Mouse (Mus musculus) forebrain, embryonic 11.5 days (tissue): ENCODE results near the gene Hnrnpul2. TPM values are rescaled to one million over a fixed set of nuclear protein-coding genes. Genes with fewer than 3 reads are reported as not detected.
"Not testable (repeated sequence)": the region's sequence is repeated elsewhere in the genome, so short reads cannot be mapped to it uniquely, and the experiment has no call there.

ENCODE experiments used
- ATAC-seq: fragments of 200-750 bp; cut with Nextera tagmentation; replicated peaks from 2 replicates; pipeline ENCODE4 v1.8.0; 2017; ENCODE audit warnings: moderate TSS enrichment; ENCODE audit not compliant: low FRiP score
- DNase-seq: peaks from one replicate; pipeline ENCODE4 v3.0.0-alpha.2; 2017; ENCODE audit warnings: low spot score
- H3K27ac ChIP-seq: fragments of 300-500 bp; sonication (generic); 2 replicates; pipeline ENCODE4 v1.5.1; 2014; ENCODE audit warnings: low read depth, low read length
- H3K27me3 ChIP-seq: fragments of 300-500 bp; sonication (generic); 2 replicates; pipeline ENCODE4 v1.6.1; 2014; ENCODE audit warnings: mild to moderate bottlenecking, low read length, mixed read lengths; ENCODE audit not compliant: control insufficient read depth, insufficient read depth
- H3K36me3 ChIP-seq: fragments of 300-500 bp; sonication (generic); 2 replicates; pipeline ENCODE4 v1.6.1; 2014; ENCODE audit warnings: mild to moderate bottlenecking, low read length, moderate library complexity, mixed read lengths; ENCODE audit not compliant: control insufficient read depth, insufficient read depth
- H3K4me1 ChIP-seq: fragments of 300-500 bp; sonication (generic); replicated peaks from 2 replicates; pipeline ENCODE4 v1.6.1; 2014; ENCODE audit warnings: low read length, mixed read lengths; ENCODE audit not compliant: control insufficient read depth, insufficient read depth
- H3K4me2 ChIP-seq: fragments of 300-500 bp; sonication (generic); 2 replicates; pipeline ENCODE4 v1.6.1; 2014; ENCODE audit warnings: low read depth, mild to moderate bottlenecking, low read length, moderate library complexity, mixed read lengths; ENCODE audit not compliant: severe bottlenecking
- H3K4me3 ChIP-seq: fragments of 300-500 bp; sonication (generic); 2 replicates; pipeline ENCODE4 v1.5.1; 2014; ENCODE audit warnings: low read depth, low read length
- H3K9ac ChIP-seq: fragments of 300-500 bp; sonication (generic); 2 replicates; pipeline ENCODE4 v1.6.1; 2014; ENCODE audit warnings: low read length
- H3K9me3 ChIP-seq: fragments of 300-500 bp; sonication (generic); 2 replicates; pipeline ENCODE4 v1.6.1; 2016; ENCODE audit warnings: low read length, mixed read lengths; ENCODE audit not compliant: control insufficient read depth
- WGBS: fragments of 180-500 bp; shearing (Covaris S2); extraction: QIAGEN DNeasy Blood & Tissue Kit; methylation state at CpG from one replicate; pipeline ENCODE4 v1.1.7; 2014; 5-methylcytosine and 5-hydroxymethylcytosine counted together
- polyA plus RNA-seq: library from polyadenylated mRNA; unstranded; fragments of >200 nt; fragmentation: Nextera tagmentation; extraction: Ambion mirVana; gene quantifications from 2 replicates; pipeline ENCODE4 v1.2.1, GENCODE M21; 2014

Gene Hnrnpul2
- polyA plus RNA-seq, 1 experiment from 2014 or later = 7.8 TPM

- no peak overlapping the region for H3K27ac ChIP-seq
- no peaks in the 10 kb centered on the region for H3K27me3 ChIP-seq
- no peaks in the 10 kb centered on the region for H3K36me3 ChIP-seq
- WGBS = 87% methylated on average over 3 of the region's 3 CpGs
- no peak overlapping the region for H3K9ac ChIP-seq
- no peak for DNase-seq
- no peak overlapping the region for H3K4me3 ChIP-seq
- no peaks in the 10 kb centered on the region for H3K4me1 ChIP-seq
- no peak overlapping the region for H3K4me2 ChIP-seq
- no peaks in the 10 kb centered on the region for H3K9me3 ChIP-seq
- no peak for ATAC-seq
Observed at GRCm38 (mm10) chr19:8853117-8853516, 33.3 kb downstream of the Hnrnpul2 start.

DNA sequence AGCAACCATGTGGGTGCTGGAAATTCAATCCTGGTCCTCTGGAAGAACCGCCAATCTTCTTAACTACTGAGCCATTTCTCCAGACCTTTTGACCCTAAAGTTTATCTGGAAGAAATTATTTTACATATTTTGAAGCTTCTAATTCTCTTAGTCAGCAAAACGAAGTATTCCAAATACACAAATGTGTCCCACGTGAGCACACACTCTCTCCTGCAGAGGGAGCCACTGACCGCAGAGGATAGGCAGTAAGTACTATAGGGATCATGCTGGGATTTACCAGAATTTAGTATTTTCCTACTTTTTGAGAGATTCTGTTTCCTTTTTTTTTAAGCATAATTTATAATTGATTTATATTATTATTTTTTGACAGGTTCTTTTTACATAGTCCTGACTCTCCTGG lies 37.9 kb downstream of the Hnrnpul2 start:
- no peak overlapping the region for H3K4me2 ChIP-seq
- WGBS = 46% methylated on average over 4 of the region's 4 CpGs
- H3K4me1 ChIP-seq = no peaks in the 10 kb centered on the region
- H3K9me3 ChIP-seq = no peaks in the 10 kb centered on the region
- H3K4me3 ChIP-seq = no peak overlapping the region
- H3K36me3 ChIP-seq = no peaks in the 10 kb centered on the region
- no peak overlapping the region for H3K27ac ChIP-seq
- no peak for DNase-seq
- H3K9ac ChIP-seq = no peak overlapping the region
- H3K27me3 ChIP-seq = no peaks in the 10 kb centered on the region
- ATAC-seq = no peak

- ATAC-seq = no peak
- Histone ChIP-seq H3K36me3 (no peaks in the 10 kb centered on the region), H3K4me3 (no peak overlapping the region), H3K27ac (no peak overlapping the region), H3K4me1 (no peaks in the 10 kb centered on the region), H3K9me3 (no peaks in the 10 kb centered on the region), H3K4me2 (no peak overlapping the region), H3K9ac (no peak overlapping the region), H3K27me3 (no peaks in the 10 kb centered on the region)
- WGBS = 31% methylated on average over 1 of the region's 1 CpGs
- no peak for DNase-seq
Observed at GRCm38 (mm10) chr19:8859018-8859417, 39.2 kb downstream of the Hnrnpul2 start.

GRCm38 (mm10) chr19:8864265-8864664 lies 44.5 kb downstream of the Hnrnpul2 start:
- H3K27me3 ChIP-seq = no peaks in the 10 kb centered on the region
- no peak overlapping the region for H3K4me2 ChIP-seq
- ATAC-seq (no peak), DNase-seq (no peak)
- 84% methylated on average over 6 of the region's 6 CpGs for WGBS
- no peaks in the 10 kb centered on the region for H3K36me3 ChIP-seq
- no peak overlapping the region for H3K27ac ChIP-seq
- H3K9ac ChIP-seq = no peak overlapping the region
- H3K4me3 ChIP-seq = no peak overlapping the region
- H3K4me1 ChIP-seq = no peaks in the 10 kb centered on the region
- no peaks in the 10 kb centered on the region for H3K9me3 ChIP-seq

- Histone ChIP-seq H3K4me3 (peak overlapping the region; percentile 96; the same call in 1 of the 2 replicates), H3K9ac (peak overlapping the region; percentile 60)
- not testable (repeated sequence) for H3K4me1 ChIP-seq, H3K9me3 ChIP-seq, DNase-seq, H3K27me3 ChIP-seq, H3K4me2 ChIP-seq, H3K36me3 ChIP-seq, H3K27ac ChIP-seq, ATAC-seq
- WGBS = 81% methylated on average over 3 of the region's 3 CpGs
Observed at GRCm38 (mm10) chr19:8870381-8870780, 50.6 kb downstream of the Hnrnpul2 start.

DNA sequence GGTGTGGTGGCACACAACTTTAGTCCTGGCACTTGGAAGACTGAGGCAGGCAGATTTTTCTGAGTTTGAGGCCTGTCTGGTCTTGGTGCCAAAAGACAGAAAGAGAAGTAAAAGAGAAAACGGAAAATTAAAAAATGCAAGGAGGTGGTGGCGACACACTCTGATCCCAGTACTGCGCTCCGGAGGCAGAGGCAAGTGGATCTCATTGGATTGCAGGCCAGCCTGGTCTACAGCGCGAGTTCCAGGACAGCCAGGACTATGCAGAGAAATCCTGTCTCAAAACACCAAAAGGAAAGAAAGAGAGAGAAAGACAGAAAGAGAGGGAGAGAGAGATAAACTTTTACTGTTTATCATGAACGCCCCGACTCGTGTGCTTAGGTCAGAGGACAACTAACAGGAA lies 51.0 kb downstream of the Hnrnpul2 start:
- Histone ChIP-seq H3K4me1 (peaks cover 7% of the 10 kb centered on the region; the same call in 1 of the 2 replicates), H3K36me3 (peaks cover 4% of the 10 kb centered on the region; the same call in 1 of the 2 replicates), H3K27ac (no peak overlapping the region; the same call in 1 of the 2 replicates), H3K27me3 (no peaks in the 10 kb centered on the region), H3K9ac (peak overlapping the region; percentile 60), H3K4me3 (peak overlapping the region; percentile 96), H3K4me2 (peak overlapping the region; percentile 88), H3K9me3 (no peaks in the 10 kb centered on the region)
- DNase-seq = no peak
- ATAC-seq = peak; percentile 25; the same call in 1 of the 2 replicates
- WGBS = 67% methylated on average over 9 of the region's 9 CpGs

DNA sequence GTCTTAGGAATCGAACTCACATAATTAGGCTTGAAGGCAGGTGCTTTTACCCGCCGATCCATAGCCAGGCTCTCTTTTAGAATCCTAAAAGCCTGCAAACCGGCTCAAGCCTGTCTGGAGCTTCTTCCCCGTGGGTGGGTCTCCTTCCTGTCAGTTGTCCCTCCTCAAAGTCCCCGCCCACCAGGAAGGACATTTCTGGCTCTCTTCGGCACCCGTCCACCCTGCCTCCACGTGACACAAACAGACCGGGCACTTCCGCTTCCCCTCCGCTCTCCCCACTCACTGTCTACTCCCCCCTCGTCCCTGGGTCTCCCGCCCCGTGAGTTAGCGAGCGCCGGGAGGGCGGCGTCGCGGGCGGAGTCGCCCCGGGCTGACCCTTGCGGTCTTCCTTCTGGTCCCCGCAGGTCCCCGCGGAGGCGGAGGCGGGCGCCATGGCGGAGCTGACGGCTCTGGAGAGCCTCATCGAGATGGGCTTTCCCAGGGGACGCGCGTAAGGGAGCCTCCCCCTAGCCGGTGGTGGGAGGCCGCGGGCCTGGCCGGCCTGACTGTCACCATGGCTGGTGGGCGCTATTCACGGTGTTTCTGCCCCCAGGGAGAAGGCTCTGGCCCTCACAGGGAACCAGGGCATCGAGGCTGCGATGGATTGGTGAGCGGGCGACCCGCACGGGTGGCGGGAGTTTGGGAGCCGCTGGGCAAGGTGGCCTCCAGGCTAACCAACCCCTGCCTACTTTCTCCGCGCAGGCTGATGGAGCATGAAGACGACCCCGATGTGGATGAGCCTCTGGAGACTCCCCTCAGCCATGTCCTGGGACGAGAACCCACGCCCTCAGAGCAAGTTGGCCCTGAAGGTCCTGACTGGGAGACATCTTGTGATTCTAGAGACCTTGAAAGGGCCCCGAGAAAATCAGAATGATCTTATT lies 51.7 kb downstream of the Hnrnpul2 start, which contains the start of gene Ubxn1:
Ubxn1 (plus strand) TSS at position 230 of the 920 bp plus-strand sequence.
- Histone ChIP-seq H3K27me3 (no peaks in the 10 kb centered on the region), H3K27ac (peak within 1 kb of the TSS; percentile 63), H3K9ac (peak within 1 kb of the TSS; percentile 96), H3K4me3 (peak within 1 kb of the TSS; percentile 96), H3K4me1 (peaks cover 7% of the 10 kb centered on the region; the same call in 1 of the 2 replicates), H3K9me3 (no peaks in the 10 kb centered on the region), H3K36me3 (peaks cover 4% of the 10 kb centered on the region; the same call in 1 of the 2 replicates), H3K4me2 (peak within 1 kb of the TSS; percentile 88)
- DNase-seq = peak; percentile 95
- ATAC-seq = peak; percentile 99
- WGBS = 1% methylated on average over 52 of the region's 59 CpGs

DNA sequence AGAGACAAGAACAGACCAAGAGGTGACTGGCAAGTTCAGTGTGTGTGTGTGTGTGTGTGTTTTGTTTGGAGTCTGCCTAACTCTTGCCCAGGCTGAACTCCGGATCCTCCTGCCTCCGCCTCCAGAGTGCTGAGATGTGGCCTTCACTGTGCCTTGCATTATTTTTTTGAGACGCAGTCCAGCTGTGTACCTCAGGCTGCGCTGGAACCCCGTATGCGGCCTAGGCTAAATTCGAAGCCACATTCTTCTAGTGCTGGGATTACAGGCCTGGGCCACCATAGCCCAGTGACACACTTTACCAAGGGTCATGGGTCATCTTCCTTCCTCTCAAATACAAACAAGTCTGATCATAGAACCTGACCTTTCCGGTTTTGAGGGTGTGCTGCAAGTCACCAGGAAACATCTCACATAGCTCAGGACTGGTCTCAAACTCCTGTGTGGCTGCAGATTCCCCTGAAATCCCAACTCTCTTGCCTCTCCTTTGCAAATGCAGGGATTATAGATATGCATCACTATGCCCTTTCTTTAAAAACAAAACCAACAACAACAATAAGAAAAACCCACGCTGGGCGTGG lies 52.5 kb downstream of the Hnrnpul2 start:
- Histone ChIP-seq H3K36me3 (peaks cover 4% of the 10 kb centered on the region; the same call in 1 of the 2 replicates), H3K4me2 (peak overlapping the region; percentile 88), H3K4me1 (peaks cover 7% of the 10 kb centered on the region; the same call in 1 of the 2 replicates), H3K9ac (peak overlapping the region; percentile 96), H3K27ac (peak overlapping the region; percentile 63; the same call in 1 of the 2 replicates), H3K9me3 (no peaks in the 10 kb centered on the region), H3K4me3 (peak overlapping the region; percentile 96), H3K27me3 (no peaks in the 10 kb centered on the region)
- ATAC-seq (no peak), DNase-seq (no peak)
- 78% methylated on average over 10 of the region's 10 CpGs for WGBS
